Mouse (Mus musculus) neural tube, embryonic 13.5 days (tissue): ENCODE data around the gene Vps8. TPM values are rescaled to one million over a fixed set of nuclear protein-coding genes. Genes with fewer than 3 reads are reported as not detected.

Experiments
- ATAC-seq: fragments of 200-750 bp; cut with Nextera tagmentation; 2 replicates; pipeline ENCODE4 v1.8.0; 2017; ENCODE audit warnings: low read depth, mild to moderate bottlenecking, moderate TSS enrichment, moderate library complexity
- H3K27ac ChIP-seq: fragments of 300-500 bp; sonication (generic); replicated peaks from 2 replicates; pipeline ENCODE4 v1.5.1; 2015; ENCODE audit warnings: moderate library complexity, mild to moderate bottlenecking, inconsistent platforms
- H3K27me3 ChIP-seq: fragments of 300-500 bp; sonication (generic); 2 replicates; pipeline ENCODE4 v1.6.1; 2015; ENCODE audit warnings: mild to moderate bottlenecking, inconsistent platforms
- H3K36me3 ChIP-seq: fragments of 300-500 bp; sonication (generic); 2 replicates; pipeline ENCODE4 v1.6.1; 2015; ENCODE audit warnings: mild to moderate bottlenecking, inconsistent platforms
- H3K4me1 ChIP-seq: fragments of 300-500 bp; sonication (generic); replicated peaks from 2 replicates; pipeline ENCODE4 v1.6.1; 2015; ENCODE audit warnings: inconsistent platforms
- H3K4me2 ChIP-seq: fragments of 300-500 bp; sonication (generic); 2 replicates; pipeline ENCODE4 v1.6.1; 2015; ENCODE audit warnings: inconsistent platforms, mild to moderate bottlenecking, moderate library complexity
- H3K4me3 ChIP-seq: fragments of 300-500 bp; sonication (generic); 2 replicates; pipeline ENCODE4 v1.5.1; 2015; ENCODE audit warnings: mild to moderate bottlenecking, inconsistent platforms
- H3K9ac ChIP-seq: fragments of 300-500 bp; sonication (generic); 2 replicates; pipeline ENCODE4 v1.6.1; 2015; ENCODE audit warnings: moderate library complexity, mild to moderate bottlenecking, inconsistent platforms
- H3K9me3 ChIP-seq: fragments of 300-500 bp; sonication (generic); 2 replicates; pipeline ENCODE4 v1.6.1; 2016; ENCODE audit warnings: inconsistent platforms
- WGBS: fragments of 180-500 bp; shearing (Covaris S2); methylation state at CpG from one replicate; pipeline ENCODE4 v1.1.7; 2015; 5-methylcytosine and 5-hydroxymethylcytosine counted together
- polyA plus RNA-seq: library from polyadenylated mRNA; unstranded; fragments of >200 nt; fragmentation: Nextera tagmentation; extraction: Ambion mirVana; gene quantifications from 2 replicates; pipeline ENCODE4 v1.2.1, GENCODE M21; 2015

Gene Vps8
- polyA plus RNA-seq, 1 experiment from 2014 or later: 26.7 TPM

GRCm38 (mm10) chr16:21570786-21571185 is 147.9 kb downstream of the Vps8 start:
- Histone ChIP-seq H3K4me1 (peaks cover 3% of the 10 kb centered on the region), H3K4me3 (no peak overlapping the region), H3K27ac (no peak overlapping the region), H3K9me3 (no peaks in the 10 kb centered on the region), H3K36me3 (peaks cover 11% of the 10 kb centered on the region; the same call in 1 of the 2 replicates), H3K27me3 (no peaks in the 10 kb centered on the region), H3K4me2 (no peak overlapping the region), H3K9ac (no peak overlapping the region)
- no peak for ATAC-seq
- WGBS: 80% methylated on average over 5 of the region's 5 CpGs

GRCm38 (mm10) chr16:21576000-21576420 is 153.1 kb downstream of the Vps8 start:
- no peaks in the 10 kb centered on the region for H3K9me3 ChIP-seq
- peak overlapping the region; percentile 9; the same call in 1 of the 2 replicates for H3K9ac ChIP-seq
- no peak overlapping the region for H3K4me2 ChIP-seq
- 37% methylated on average over 10 of the region's 10 CpGs for WGBS
- peak overlapping the region; percentile 74 for H3K27ac ChIP-seq
- H3K4me3 ChIP-seq: no peak overlapping the region
- H3K36me3 ChIP-seq: peaks cover 6% of the 10 kb centered on the region; the same call in 1 of the 2 replicates
- ATAC-seq: peak; percentile 74
- peaks cover 13% of the 10 kb centered on the region for H3K4me1 ChIP-seq
- H3K27me3 ChIP-seq: no peaks in the 10 kb centered on the region

GRCm38 (mm10) chr16:21589110-21589509 is 166.2 kb downstream of the Vps8 start:
- H3K9ac ChIP-seq: no peak overlapping the region

GRCm38 (mm10) chr16:21590806-21591205 is 167.9 kb downstream of the Vps8 start:
- Histone ChIP-seq H3K27ac (no peak overlapping the region), H3K9me3 (no peaks in the 10 kb centered on the region), H3K4me1 (no peaks in the 10 kb centered on the region), H3K4me3 (no peak overlapping the region), H3K9ac (no peak overlapping the region), H3K4me2 (no peak overlapping the region), H3K27me3 (no peaks in the 10 kb centered on the region), H3K36me3 (no peaks in the 10 kb centered on the region)
- WGBS: 66% methylated on average over 5 of the region's 5 CpGs
- no peak for ATAC-seq

More at GRCm38 (mm10) chr16:21589110-21589509, 166.2 kb downstream of the Vps8 start:
- H3K27me3 ChIP-seq: no peaks in the 10 kb centered on the region
- H3K4me3 ChIP-seq: no peak overlapping the region
- H3K27ac ChIP-seq: no peak overlapping the region
- 88% methylated on average over 6 of the region's 6 CpGs for WGBS
- no peaks in the 10 kb centered on the region for H3K4me1 ChIP-seq
- no peak for ATAC-seq
- no peak overlapping the region for H3K4me2 ChIP-seq
- no peaks in the 10 kb centered on the region for H3K36me3 ChIP-seq
- H3K9me3 ChIP-seq: no peaks in the 10 kb centered on the region

- no peak for ATAC-seq
- no peaks in the 10 kb centered on the region for H3K36me3 ChIP-seq
- H3K9ac ChIP-seq: no peak overlapping the region
- no peak overlapping the region for H3K4me2 ChIP-seq
- H3K27me3 ChIP-seq: no peaks in the 10 kb centered on the region
- no peak overlapping the region for H3K27ac ChIP-seq
- H3K9me3 ChIP-seq: no peaks in the 10 kb centered on the region
- no peak overlapping the region for H3K4me3 ChIP-seq
- 92% methylated on average over 2 of the region's 2 CpGs for WGBS
- no peaks in the 10 kb centered on the region for H3K4me1 ChIP-seq
Observed at GRCm38 (mm10) chr16:21591511-21591910, 168.6 kb downstream of the Vps8 start.

GRCm38 (mm10) chr16:21595539-21595938 is 172.6 kb downstream of the Vps8 start:
- Histone ChIP-seq H3K9ac (no peak overlapping the region), H3K4me2 (no peak overlapping the region), H3K36me3 (no peaks in the 10 kb centered on the region; the same call in 1 of the 2 replicates), H3K4me3 (no peak overlapping the region), H3K4me1 (no peaks in the 10 kb centered on the region), H3K27ac (no peak overlapping the region), H3K9me3 (no peaks in the 10 kb centered on the region), H3K27me3 (no peaks in the 10 kb centered on the region)
- no peak for ATAC-seq
- WGBS: 80% methylated on average over 6 of the region's 6 CpGs

GRCm38 (mm10) chr16:21604354-21604753 is 181.4 kb downstream of the Vps8 start:
- Histone ChIP-seq H3K4me1 (peaks cover 25% of the 10 kb centered on the region), H3K27me3 (no peaks in the 10 kb centered on the region), H3K36me3 (no peaks in the 10 kb centered on the region), H3K4me2 (no peak overlapping the region), H3K9ac (no peak overlapping the region), H3K9me3 (no peaks in the 10 kb centered on the region), H3K27ac (no peak overlapping the region), H3K4me3 (no peak overlapping the region)
- ATAC-seq: no peak
- 87% methylated on average over 6 of the region's 6 CpGs for WGBS

GRCm38 (mm10) chr16:21606249-21607020 is 183.5 kb downstream of the Vps8 start:
- Histone ChIP-seq H3K27me3 (no peaks in the 10 kb centered on the region), H3K4me1 (peaks cover 29% of the 10 kb centered on the region), H3K4me2 (no peak overlapping the region), H3K4me3 (no peak overlapping the region), H3K27ac (no peak overlapping the region), H3K36me3 (no peaks in the 10 kb centered on the region), H3K9me3 (no peaks in the 10 kb centered on the region), H3K9ac (no peak overlapping the region)
- no peak for ATAC-seq
- WGBS: 81% methylated on average over 6 of the region's 6 CpGs

GRCm38 (mm10) chr16:21607021-21607650 is 184.2 kb downstream of the Vps8 start:
- H3K27me3 ChIP-seq: no peaks in the 10 kb centered on the region
- peaks cover 2% of the 10 kb centered on the region; the same call in 1 of the 2 replicates for H3K36me3 ChIP-seq
- peak overlapping the region; percentile 55 for H3K27ac ChIP-seq
- H3K4me3 ChIP-seq: no peak overlapping the region
- H3K9me3 ChIP-seq: no peaks in the 10 kb centered on the region
- H3K4me1 ChIP-seq: peaks cover 34% of the 10 kb centered on the region
- no peak for ATAC-seq
- 79% methylated on average over 8 of the region's 8 CpGs for WGBS
- no peak overlapping the region for H3K4me2 ChIP-seq
- H3K9ac ChIP-seq: no peak overlapping the region

GRCm38 (mm10) chr16:21607651-21608040 is 184.7 kb downstream of the Vps8 start:
- Histone ChIP-seq H3K4me3 (no peak overlapping the region), H3K9ac (no peak overlapping the region), H3K4me1 (peaks cover 34% of the 10 kb centered on the region), H3K27ac (peak overlapping the region; percentile 55), H3K36me3 (peaks cover 7% of the 10 kb centered on the region; the same call in 1 of the 2 replicates), H3K4me2 (no peak overlapping the region), H3K27me3 (no peaks in the 10 kb centered on the region), H3K9me3 (0 out of 2 replicates have a peak, but pooled peaks cover 2% of the 10 kb centered on the region)
- peak; percentile 49; the same call in 1 of the 2 replicates for ATAC-seq
- 83% methylated on average over 5 of the region's 5 CpGs for WGBS

GRCm38 (mm10) chr16:21608176-21608865 is 185.4 kb downstream of the Vps8 start:
- Histone ChIP-seq H3K36me3 (peaks cover 8% of the 10 kb centered on the region; the same call in 1 of the 2 replicates), H3K9ac (no peak overlapping the region), H3K9me3 (0 out of 2 replicates have a peak, but pooled peaks cover 3% of the 10 kb centered on the region), H3K4me3 (no peak overlapping the region), H3K4me1 (peaks cover 34% of the 10 kb centered on the region), H3K4me2 (no peak overlapping the region), H3K27me3 (no peaks in the 10 kb centered on the region), H3K27ac (peak overlapping the region; percentile 55)
- ATAC-seq: peak; percentile 76; the same call in 1 of the 2 replicates
- WGBS: 59% methylated on average over 10 of the region's 10 CpGs

- Histone ChIP-seq H3K9ac (no peak overlapping the region), H3K4me3 (no peak overlapping the region)
- 92% methylated on average over 4 of the region's 4 CpGs for WGBS
Observed at GRCm38 (mm10) chr16:21610473-21610872, 187.6 kb downstream of the Vps8 start.

More at GRCm38 (mm10) chr16:21610473-21610872, 187.6 kb downstream of the Vps8 start:
- Histone ChIP-seq H3K4me2 (no peak overlapping the region), H3K4me1 (peaks cover 34% of the 10 kb centered on the region), H3K27ac (no peak overlapping the region), H3K36me3 (peaks cover 8% of the 10 kb centered on the region; the same call in 1 of the 2 replicates), H3K27me3 (no peaks in the 10 kb centered on the region), H3K9me3 (0 out of 2 replicates have a peak, but pooled peaks cover 3% of the 10 kb centered on the region)
- ATAC-seq: no peak
